Mouse (Mus musculus) C2C12 (cell line): ENCODE measurements around the gene Rem2. TPM values are rescaled to one million over a fixed set of nuclear protein-coding genes. Genes with fewer than 3 reads are reported as not detected.

Experiments used
- H3K27me3 ChIP-seq: one replicate; pipeline ENCODE4 v1.6.1; 2011; ENCODE audit not compliant: control insufficient read depth, insufficient read depth, insufficient read length
- H3K36me3 ChIP-seq: one replicate; pipeline ENCODE4 v1.6.1; 2011; ENCODE audit not compliant: control insufficient read depth, insufficient read depth
- H3K4me3 ChIP-seq: one replicate; pipeline ENCODE4 v1.5.1; 2011; ENCODE audit warnings: mild to moderate bottlenecking, control low read depth; ENCODE audit not compliant: poor library complexity, insufficient read depth, severe bottlenecking
- H3K79me2 ChIP-seq: one replicate; pipeline ENCODE4 v1.6.1; 2011; ENCODE audit not compliant: control insufficient read depth, insufficient read depth
- H3K79me3 ChIP-seq: one replicate; pipeline ENCODE4 v1.6.1; 2011; ENCODE audit warnings: low read depth, control low read depth
- H3ac ChIP-seq: one replicate; pipeline ENCODE3; 2011; ENCODE audit warnings: low read depth; ENCODE audit not compliant: control insufficient read depth, insufficient read length
- CEBPB ChIP-seq: IDR thresholded peaks from one replicate; pipeline ENCODE4 v1.6.1; 2011; ENCODE audit warnings: low read depth, mild to moderate bottlenecking, control low read depth, moderate library complexity
- CTCF ChIP-seq: IDR thresholded peaks from one replicate; pipeline ENCODE4 v1.5.1; 2011; ENCODE audit not compliant: control insufficient read depth, insufficient read depth, insufficient read length
- FOSL1 ChIP-seq: IDR thresholded peaks from one replicate; pipeline ENCODE4 v1.8.0; 2011; ENCODE audit warnings: mild to moderate bottlenecking, low read length; ENCODE audit not compliant: poor library complexity, insufficient read depth, severe bottlenecking
- MAX ChIP-seq: IDR thresholded peaks from one replicate; pipeline ENCODE4 v1.6.1; 2011; ENCODE audit warnings: mild to moderate bottlenecking, control low read depth
- MYOD1 ChIP-seq: IDR thresholded peaks from one replicate; pipeline ENCODE4 v1.6.1; 2011; ENCODE audit warnings: low read depth; ENCODE audit not compliant: control insufficient read depth, insufficient read length
- MYOG ChIP-seq: IDR thresholded peaks from one replicate; pipeline ENCODE4 v1.6.1; 2011; ENCODE audit not compliant: control insufficient read depth, insufficient read length; ENCODE audit errors: extremely low read depth
- USF1 ChIP-seq: IDR thresholded peaks from one replicate; pipeline ENCODE4 v1.6.1; 2011; ENCODE audit warnings: low read depth, mild to moderate bottlenecking, control low read depth, moderate library complexity
- polyA plus RNA-seq: library from polyadenylated mRNA; unstranded; fragments of >200 nt; fragmentation: generic; extraction: Trizol; gene quantifications from one replicate; pipeline ENCODE4 v1.2.1, GENCODE M21; 2012; ENCODE audit warnings: missing spikeins

Gene Rem2
- polyA plus RNA-seq, 1 experiment, result 0.56 TPM

DNA sequence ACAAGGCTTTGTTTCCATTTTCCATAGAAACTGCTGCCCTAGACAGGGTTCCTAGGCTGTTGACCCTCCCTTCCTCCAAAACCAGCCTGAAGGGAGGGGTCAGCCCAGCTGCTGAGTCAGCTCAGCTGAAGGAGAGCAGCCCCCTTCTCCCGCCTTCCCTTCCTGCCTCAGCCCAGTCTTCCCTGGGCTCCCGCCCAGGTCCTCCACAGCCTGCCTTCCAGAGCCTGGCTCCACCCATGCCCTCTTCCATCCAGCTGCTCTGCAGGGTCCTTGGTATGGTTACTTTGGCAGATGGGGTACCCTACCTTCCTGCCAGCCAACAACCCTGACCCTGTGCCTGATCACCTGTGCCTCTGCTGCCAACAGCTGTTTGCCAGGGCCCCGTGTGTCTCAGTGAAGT lies 32.7 kb upstream of the Rem2 start:
- Histone ChIP-seq H3K79me3 (no peaks in the 10 kb centered on the region), H3K4me3 (no peak overlapping the region), H3K79me2 (no peaks in the 10 kb centered on the region), H3K27me3 (no peaks in the 10 kb centered on the region), H3ac (no peak overlapping the region), H3K36me3 (peaks cover 22% of the 10 kb centered on the region)
- TF ChIP-seq MYOD1 (no peak), CTCF (no peak), MYOG (no peak), USF1 (no peak), CEBPB (no peak), FOSL1 (no peak), MAX (no peak)

DNA sequence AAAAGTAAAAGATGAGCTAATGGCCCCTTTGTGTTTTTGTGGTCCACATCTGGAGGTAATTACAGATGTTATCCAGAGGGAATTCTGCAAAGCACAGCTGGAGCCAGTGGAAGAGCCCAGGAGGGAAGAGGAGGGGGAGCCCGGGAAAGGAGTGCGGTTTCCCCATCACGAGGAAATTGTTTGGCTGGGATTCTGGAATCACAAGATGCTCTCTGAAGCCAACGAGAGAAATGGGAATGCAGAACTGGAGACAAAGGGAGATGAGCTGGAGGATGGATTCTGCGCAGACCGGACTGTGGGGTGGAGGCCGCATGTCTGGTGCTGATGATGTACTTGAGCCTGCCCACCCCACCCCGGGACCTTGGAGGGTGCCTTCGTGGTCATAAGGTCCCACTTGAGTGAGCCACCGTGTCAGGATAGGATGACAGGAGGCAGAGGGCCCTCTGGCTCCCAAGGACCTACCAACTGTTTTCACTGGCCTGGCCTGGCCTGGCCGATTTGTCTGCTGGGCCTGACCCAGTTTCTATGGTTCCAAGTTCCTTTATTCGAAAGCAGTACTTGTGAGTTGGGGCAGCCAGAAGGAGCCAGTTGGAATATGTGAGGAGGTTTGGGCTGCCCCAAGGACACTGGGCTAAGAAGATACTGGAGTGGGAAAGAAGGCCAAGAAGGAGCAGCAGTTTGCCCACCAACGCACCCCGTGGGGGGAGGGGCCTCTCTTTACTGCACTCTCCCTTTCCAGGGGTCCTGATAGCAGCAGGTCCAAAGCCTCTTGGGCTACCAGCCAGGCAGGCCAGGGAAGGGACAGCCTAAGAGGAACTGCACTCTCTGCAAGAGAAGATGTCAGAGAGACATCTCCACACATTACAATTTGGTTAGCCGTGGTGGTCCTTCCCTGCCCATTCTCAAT lies 31.9 kb upstream of the Rem2 start:
- no peak overlapping the region for H3ac ChIP-seq
- H3K79me2 ChIP-seq, result no peaks in the 10 kb centered on the region
- H3K4me3 ChIP-seq, result no peak overlapping the region
- no peaks in the 10 kb centered on the region for H3K79me3 ChIP-seq
- TF ChIP-seq CEBPB, result no peak
- H3K36me3 ChIP-seq, result peaks cover 15% of the 10 kb centered on the region
- no peaks in the 10 kb centered on the region for H3K27me3 ChIP-seq

DNA sequence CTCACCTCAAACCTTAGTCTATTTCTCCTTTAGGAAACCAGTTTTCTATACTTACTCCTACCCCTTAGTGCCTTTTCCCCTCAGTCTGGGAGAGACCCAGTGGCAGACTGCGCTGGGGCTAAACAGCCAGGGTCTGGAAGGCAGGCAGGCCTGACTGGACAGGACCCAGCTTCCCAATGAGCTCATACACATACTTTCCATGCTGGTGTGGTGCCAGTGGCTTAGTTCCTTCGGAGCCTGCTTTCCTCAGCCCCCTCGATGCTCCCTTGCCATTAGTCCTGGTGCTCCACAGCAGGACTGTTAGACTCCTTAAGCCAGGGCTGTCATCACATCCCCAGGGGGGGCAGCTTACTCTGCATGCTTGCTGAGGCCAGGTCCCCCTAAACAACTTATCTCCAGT lies 30.4 kb upstream of the Rem2 start:
- Histone ChIP-seq H3ac (no peak overlapping the region), H3K4me3 (no peak overlapping the region), H3K27me3 (no peaks in the 10 kb centered on the region), H3K79me2 (no peaks in the 10 kb centered on the region), H3K36me3 (no peaks in the 10 kb centered on the region), H3K79me3 (no peaks in the 10 kb centered on the region)
- TF ChIP-seq USF1, result no peak
- no peak for TF ChIP-seq CEBPB
- no peak for TF ChIP-seq MAX
- TF ChIP-seq MYOD1, result no peak
- TF ChIP-seq CTCF, result no peak
- no peak for TF ChIP-seq MYOG
- no peak for TF ChIP-seq FOSL1

DNA sequence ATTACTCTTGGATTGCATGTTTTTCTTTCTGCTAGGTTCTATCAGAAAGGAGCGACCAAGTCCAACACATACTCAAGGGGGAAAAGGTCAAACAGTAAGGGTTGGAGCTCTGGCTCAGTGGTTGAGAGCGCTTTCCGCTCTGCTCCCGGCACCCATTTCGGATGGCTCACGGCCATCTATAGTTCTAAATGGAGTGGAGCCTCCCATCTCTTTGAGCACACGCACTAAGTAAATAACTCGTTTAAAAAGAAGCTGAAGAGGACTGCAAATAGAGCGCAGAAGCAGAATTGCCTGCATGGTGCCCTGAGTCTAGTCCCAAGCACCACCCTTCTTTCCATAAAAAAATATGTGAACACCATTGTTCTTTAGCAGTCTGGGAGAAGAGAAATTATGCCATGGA lies 22.3 kb upstream of the Rem2 start:
- Histone ChIP-seq H3K79me3 (no peaks in the 10 kb centered on the region), H3K27me3 (no peaks in the 10 kb centered on the region), H3ac (no peak overlapping the region), H3K79me2 (no peaks in the 10 kb centered on the region), H3K36me3 (no peaks in the 10 kb centered on the region), H3K4me3 (no peak overlapping the region)
- TF ChIP-seq USF1 (no peak), MYOD1 (no peak), CTCF (no peak), MAX (no peak), MYOG (no peak), CEBPB (no peak), FOSL1 (no peak)

DNA sequence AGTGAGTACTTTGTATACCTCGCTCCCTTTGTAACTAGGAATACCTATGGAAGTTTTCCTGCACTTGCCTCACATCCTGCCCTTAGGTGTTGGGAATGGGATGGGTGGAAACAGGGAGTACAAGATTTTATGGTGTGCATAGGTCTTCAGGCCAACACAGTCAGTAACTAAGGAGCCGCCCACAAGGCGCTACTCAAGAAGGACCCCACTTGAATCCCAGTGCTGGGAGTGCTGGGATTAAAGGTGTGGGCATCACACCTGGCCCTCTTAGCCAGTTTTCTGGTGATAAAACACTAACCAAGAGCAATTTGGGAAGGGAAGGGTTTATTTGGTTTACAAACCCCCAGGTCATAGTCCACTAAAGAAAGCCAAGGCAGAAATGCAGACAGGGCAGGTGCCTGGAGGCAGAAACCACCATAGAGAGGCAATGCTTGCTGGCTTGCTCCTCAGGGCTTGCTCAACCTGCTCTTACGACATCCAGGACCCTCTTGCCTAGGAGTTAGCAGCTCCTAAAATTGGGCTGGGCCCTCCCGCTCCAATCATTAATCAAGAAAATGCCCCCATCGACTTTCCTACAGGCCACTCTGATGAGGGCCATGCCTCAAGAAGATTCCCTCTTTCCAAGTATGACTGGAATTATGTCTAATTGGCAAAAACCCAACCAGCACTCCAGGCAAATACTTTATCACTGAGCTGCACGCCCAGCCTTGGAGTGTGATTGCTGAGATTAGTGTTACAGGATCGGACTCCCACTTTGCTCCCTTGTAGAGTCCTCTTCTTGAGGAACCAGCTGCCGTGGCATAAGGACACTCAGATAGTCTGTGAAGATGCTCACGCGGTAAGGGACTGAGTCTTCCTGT lies 21.0 kb upstream of the Rem2 start:
- H3ac ChIP-seq, result no peak overlapping the region
- H3K36me3 ChIP-seq, result no peaks in the 10 kb centered on the region
- no peak for TF ChIP-seq CTCF
- no peak for TF ChIP-seq MAX
- no peak for TF ChIP-seq FOSL1

DNA sequence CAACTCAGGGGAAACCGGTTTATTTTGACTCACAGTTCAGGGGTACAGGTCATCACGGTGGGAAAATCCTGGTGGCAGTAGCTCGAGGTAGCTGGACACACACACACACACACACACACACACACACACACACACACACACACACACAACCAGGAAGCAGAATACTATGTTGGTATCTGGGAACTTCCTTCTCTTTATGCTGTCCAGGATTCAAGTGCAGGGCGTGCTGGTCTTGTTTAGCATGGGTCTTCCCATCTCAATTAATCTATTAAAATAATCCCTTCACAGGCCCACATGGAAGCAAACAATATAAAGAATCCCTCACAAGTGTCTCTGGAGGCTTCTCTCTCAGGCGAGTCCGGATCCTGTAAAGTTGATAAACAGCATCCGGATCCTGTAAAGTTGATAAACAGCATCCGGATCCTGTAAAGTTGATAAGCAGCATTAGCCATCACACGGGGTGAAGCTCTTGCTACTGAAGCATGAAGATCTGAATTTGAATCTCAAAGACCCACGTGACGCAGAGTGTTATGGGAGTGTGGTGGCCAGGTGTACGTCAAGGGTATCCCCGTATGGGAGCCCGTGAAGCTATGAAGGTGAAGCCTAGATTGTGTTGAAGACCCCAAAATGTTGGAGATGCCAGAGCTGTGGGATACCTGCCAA lies 17.9 kb upstream of the Rem2 start:
- H3K27me3 ChIP-seq, result no peaks in the 10 kb centered on the region
- TF ChIP-seq USF1, result no peak
- no peak for TF ChIP-seq CTCF
- TF ChIP-seq FOSL1, result no peak
- no peak for TF ChIP-seq MYOD1
- no peak for TF ChIP-seq MYOG
- no peak for TF ChIP-seq CEBPB
- no peak for TF ChIP-seq MAX

More for the DNA sequence above, 21.0 kb upstream of the Rem2 start:
- no peak overlapping the region for H3K4me3 ChIP-seq
- H3K79me2 ChIP-seq, result no peaks in the 10 kb centered on the region
- no peaks in the 10 kb centered on the region for H3K79me3 ChIP-seq
- H3K27me3 ChIP-seq, result no peaks in the 10 kb centered on the region

More for the DNA sequence above, 17.9 kb upstream of the Rem2 start:
- H3K79me2 ChIP-seq, result no peaks in the 10 kb centered on the region
- no peak overlapping the region for H3ac ChIP-seq
- H3K79me3 ChIP-seq, result no peaks in the 10 kb centered on the region
- H3K36me3 ChIP-seq, result no peaks in the 10 kb centered on the region
- no peak overlapping the region for H3K4me3 ChIP-seq
